Mouse (Mus musculus): ENCODE results near the gene Atg5.
A peak's percentile ranks its signal among the peaks of the same experiment; 100 is the strongest.
"Not testable (repeated sequence)": the region's sequence is repeated elsewhere in the genome, so short reads cannot be mapped to it uniquely, and the experiment has no call there.

The Atg5 gene

DNA sequence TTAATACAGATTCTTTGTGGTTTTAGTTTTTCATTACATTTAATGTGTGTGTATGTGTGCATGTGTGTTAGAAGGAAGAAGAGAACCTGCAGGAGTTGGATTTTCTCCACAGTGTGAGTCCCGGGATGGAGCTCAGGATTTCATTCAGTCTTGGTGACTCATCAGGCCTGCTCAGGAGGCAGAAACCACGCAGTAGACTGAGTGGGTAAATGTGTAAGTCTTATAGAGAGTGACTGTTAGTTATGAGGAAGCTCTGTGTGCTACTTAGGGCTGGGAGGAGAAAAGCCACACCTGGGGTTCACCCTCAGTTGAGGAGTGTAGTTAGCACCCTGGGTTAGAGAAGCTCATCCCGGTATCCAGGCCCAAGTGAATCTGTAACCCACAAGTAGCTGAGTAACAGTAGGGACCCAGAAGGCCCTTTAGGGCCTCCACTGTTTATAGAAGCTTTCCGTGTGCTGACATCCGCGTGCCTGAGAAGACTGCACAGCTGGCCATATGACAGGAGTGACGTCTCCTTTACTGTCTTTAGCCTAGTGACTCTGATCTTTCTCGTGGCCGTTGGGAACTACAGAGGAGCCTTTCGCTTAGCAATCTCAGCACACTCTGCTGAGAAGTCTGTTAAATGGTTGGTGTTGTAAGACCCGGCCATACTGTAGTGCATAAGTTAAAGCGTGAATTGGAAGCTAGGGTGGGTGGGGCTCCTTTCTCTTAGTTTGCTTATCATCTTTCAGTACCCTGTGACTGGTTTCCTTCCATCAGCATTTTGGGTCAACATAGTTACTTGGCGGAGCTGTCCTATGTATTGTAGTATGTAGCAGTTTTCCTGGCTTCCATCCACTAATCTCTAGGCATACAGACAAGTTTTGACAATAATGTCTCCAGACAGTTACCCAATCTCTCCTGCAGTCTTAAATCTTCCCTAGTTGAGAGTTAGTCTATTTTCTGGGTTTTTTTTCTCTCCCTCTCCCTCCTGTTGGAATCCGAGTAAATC, 48.4 kb downstream of the Atg5 start:
- peak; percentile 32 for DNase-seq

DNA sequence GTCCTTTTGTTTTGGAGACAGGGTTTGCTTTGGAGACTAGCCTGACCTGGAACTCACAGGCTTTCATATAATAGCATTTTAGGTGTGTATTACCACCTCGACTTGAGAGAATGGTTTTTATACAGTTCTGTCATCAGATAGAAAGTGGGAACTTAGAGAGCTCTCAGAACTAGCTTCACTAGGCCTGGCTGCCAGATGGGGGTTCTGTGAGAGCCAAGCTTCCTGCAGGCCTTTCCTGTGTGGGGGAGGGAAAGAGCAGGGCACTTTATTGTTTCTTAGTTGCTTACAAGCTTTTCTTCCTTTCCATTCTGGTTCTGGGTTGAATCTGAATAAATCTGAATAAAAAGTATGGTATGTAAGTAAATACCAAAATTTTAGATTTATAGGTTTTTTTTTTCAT, 54.0 kb downstream of the Atg5 start:
- DNase-seq = no peak

DNA sequence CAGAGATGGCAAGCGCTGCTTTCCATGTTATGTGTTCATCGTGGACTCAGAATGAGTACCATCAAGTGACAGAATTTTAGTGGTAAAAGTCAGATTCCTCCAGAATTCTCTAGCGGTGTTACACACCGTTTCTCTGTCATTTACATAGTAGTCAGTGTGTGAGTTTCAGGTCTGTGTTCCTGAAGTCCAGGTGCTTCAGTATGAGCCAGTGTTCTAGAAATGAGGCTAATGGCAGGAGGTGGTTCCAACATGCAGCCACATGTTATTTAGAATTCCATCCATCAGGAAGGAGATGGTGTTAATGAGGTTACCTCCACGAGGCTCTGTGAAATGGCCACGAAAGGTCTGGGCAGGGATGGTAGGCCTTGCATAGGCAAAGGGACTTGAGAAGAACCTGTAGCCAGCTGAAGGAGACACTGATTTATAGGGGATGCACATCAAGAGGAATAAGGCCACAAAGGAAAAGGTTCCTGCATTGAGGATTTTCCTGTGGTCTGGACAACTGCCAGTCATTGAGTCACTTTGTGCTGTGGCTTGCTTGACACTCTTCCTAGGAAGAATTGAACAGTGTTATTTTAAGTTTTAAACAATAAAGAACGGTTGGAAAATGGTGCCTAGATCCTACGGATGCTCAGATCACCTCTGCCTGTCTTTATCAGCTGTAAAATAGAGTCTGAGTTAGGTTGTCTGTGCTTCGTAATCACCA, 55.1 kb downstream of the Atg5 start:
- DNase-seq = no peak

DNA sequence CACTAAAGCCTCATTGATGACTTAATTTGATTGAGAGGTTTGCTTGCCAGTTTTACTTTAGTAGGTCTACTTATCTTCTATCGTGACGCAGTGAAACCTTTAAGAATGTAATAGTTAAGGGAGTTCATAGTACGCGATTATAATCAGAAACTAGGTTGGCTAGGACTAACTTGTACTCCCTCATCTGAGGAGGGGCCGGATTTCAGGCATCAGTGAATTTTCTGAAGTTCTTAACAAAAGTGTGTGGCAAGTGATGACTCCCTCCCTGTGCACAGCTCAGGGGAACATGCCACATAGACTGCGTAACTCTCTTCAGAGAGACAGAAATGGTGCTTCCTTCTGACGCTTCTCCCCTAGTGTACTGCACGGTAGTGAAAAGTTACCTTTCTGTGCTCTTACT, 55.7 kb downstream of the Atg5 start:
- DNase-seq = no peak

DNA sequence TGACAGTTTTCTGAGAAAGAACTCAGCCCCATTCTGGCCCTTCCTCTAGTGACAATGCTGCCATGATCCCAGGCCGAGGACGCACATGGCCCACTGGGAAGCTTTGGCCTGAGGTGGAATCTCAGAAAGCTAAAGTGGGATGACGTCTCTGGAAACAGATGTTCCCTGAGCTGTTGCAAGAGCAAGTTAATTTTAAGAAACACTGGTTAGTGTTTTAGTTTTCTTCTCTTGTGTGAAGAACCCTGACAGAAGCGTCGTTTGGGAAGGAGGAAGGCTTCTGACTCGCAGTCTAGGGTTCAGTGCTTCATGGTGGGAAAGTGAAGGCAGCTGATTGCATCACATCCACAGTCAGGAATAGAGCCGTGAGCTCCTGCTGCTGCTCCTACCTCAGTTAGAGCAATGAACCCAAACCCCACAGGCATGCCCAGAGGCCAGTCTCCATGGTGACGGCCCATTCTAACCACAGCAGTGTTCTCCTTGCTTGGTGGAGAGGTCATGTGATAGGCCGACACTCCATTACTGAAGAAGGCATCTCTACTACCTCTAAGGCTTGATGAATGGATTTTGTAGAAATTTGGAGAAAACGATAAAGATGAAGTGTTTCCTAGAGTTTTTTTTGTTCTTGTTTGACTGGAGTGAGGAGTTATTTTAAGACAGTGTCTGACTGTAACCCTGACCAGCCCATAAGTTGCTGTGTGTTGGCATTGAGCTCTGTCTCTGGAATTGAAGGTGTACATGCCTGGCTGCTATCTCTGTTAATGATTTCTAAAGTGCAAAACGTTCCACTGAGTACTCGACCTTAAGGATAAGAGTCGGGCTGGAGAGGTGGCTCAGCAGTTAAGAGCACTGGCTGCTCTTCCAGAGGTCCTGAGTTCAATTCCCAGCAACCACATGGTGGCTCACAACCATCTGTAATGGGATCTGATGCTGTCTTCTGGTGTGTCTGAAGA, 57.7 kb downstream of the Atg5 start:
- DNase-seq = no peak

DNA sequence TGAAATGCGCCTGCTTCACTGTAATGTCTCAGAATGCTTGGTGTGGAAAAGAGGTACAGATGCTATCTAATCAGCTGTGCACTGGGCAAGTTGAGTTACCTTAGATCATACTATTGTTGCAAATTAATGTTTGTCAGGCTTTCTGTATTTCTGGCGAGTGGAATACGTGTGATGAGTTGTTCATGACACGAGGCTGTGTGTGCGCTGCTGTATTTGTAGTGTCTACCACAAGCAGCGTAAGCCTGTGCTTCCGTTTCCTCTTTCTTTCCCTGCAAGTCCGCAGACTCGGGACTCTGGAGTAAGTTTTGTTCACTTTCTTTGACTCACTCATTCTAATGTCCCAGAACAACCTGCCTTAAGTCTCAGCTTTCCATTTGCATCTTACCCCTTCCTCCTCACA, 58.9 kb downstream of the Atg5 start:
- no peak for DNase-seq

DNA sequence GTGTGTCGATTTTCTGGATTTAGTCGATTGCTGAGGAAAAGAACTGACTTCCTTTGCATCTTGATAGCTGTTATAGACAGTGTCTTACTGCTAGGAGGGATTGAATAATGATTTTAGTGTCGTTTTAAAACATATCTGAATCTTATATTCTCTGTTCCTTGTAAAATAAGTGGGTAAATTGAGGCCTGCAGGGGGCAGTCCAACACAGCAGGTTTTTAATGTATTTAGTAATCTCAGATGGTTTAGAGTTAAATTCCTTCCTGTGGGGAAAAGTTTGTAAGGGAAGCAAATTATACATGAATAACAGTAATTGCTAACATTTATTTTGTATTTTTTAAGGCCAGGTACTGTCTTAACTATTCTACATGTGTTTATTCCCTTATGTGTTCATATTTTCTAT, 60.2 kb downstream of the Atg5 start:
- peak; percentile 33 for DNase-seq

DNA sequence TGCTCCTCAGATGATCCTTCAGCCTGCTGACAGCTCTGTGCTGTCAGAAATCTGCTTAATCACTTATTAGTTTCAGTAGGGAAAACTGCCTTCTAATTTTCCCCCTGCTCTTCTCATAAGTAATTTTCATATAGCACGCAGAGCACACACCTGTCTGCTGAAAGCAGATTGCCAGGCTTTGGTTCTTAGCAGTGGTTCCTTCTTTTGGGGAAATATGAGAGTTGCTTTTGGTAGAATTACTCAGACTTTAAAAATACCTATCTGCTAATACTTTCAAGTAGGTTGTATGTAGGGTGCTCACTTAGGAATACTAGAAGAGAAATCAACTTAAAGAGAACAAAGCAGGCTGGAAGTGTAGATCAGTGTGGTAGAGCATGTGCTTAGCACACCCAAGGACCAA, 62.6 kb downstream of the Atg5 start:
- no peak for DNase-seq

DNA sequence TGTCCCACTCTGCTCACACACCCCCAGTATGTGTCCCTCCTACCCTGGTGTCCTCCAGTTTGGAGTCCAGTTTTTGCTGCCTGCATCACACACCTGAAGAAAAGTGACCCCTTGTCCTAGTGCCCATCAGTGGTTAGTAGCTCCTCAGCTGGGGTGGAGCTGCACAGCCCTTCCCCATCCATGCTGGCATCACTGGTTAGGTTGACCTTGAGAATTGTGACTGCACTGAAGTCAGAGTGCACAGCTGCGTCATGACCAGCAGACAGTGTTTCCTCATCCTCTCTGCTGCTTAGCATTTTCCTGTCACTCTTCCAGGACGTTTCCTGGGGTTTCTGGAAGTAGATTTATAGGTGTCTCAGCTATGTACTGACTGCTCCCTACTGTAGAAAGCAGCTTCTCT, 63.3 kb downstream of the Atg5 start:
- no peak for DNase-seq

DNA sequence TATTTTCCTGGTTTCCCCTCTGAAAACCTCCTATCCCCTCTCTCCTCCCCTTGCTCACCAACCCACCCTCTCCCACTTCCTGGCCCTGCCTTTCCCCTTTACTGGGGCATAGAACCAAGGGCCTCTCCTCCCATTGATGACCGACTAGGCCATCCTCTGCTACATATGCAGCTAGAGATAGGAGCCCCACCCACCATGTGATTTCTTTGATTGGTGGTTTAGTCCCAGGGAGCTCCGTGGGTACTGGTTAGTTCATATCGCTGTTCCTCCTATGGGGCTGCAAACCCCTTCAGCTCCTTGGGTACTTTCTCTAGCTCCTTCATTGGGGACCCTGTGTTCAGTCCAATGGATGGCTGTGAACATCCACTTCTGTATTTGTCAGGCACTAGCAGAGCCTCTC, 64.5 kb downstream of the Atg5 start:
- DNase-seq = not testable (repeated sequence)

DNA sequence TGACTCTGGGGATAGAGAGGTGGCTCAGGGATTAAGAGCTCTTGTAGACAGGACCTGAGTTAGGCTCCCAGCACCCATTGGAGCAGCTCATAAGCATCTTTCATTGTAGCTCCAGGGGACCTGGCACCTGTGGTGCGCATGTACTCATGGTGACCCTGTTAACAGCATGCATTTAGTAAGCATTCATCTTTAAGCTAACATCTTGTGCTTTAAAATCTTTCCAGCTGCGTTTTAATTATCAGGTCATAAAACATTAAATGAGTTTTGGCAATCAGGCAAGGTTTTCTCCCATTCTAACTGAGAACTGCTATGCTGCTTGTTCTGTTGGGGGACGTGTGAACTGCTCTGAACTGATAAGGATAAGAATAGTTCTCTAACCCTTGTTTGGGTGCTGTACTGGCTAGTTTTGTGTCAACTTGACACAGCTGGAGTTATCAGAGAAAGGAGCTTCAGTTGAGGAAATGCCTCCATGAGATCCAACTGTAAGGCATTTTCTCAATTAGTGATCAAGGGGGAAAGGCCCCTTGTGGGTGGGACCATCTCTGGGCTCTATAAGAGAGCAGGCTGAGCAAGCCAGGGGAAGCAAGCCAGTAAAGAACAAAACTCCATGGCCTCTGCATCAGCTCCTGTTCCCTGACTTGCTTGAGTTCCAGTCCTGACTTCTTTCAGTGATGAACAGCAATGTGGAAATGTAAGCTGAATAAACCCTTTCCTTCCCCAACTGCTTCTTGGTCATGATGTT, 68.7 kb downstream of the Atg5 start:
- DNase-seq = not testable (repeated sequence)

DNA sequence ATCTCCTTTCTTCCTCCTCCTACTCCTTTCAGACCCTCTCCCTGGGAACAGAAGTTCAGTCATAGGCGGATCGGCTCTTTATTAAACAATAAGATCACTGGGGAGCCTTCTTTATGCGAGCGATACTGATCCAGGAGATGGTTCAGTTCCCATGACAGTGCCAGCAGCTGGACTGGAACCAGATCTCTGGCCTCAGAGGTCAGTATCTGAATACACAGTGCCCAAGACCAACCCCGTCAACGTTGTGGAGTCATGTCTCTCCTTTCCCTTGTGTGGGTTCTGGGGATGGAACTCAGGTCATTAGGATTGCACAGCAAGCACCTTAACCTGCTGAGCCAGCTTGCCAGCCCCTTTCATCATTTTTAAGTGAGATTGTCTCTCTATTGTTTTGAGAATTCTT, 70.4 kb downstream of the Atg5 start:
- no peak for DNase-seq

DNA sequence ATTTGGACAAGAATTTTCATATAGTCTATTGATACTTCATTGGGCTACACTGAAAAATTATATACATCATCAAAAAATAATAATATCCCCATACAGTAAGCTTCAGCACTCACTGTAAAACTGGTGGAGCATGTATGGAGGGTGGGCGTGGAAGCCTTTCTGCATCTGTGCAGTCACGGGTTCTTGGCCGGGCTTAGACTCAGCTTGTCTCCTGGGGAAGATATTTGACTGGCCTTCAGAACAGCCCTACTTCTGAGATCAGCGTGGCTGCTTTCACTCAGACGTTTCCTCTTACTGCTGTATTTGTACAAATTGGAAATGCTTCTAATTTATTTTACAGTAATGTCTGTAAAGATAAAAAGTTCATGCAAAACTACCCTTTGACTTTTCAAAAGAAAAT, 71.2 kb downstream of the Atg5 start:
- no peak for DNase-seq

DNA sequence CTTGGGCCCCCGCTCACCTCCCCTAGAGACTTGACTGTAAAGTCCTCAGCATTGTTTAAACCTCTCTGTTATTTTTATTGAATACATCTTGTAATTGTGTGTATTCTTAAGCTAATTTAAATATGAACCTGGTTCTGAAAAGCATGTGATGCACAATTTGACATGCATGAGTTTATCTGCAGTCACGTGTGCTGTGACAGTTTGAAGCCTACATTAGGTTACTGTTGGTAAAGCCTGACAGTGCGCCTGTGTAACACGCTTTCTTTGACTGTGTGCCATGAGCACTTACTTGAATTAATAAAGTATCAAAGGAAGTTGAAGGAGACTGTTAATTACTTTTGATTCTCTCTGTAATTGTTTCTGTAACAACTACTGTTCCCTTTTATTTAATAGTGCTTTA, 72.8 kb downstream of the Atg5 start:
- DNase-seq = no peak

DNA sequence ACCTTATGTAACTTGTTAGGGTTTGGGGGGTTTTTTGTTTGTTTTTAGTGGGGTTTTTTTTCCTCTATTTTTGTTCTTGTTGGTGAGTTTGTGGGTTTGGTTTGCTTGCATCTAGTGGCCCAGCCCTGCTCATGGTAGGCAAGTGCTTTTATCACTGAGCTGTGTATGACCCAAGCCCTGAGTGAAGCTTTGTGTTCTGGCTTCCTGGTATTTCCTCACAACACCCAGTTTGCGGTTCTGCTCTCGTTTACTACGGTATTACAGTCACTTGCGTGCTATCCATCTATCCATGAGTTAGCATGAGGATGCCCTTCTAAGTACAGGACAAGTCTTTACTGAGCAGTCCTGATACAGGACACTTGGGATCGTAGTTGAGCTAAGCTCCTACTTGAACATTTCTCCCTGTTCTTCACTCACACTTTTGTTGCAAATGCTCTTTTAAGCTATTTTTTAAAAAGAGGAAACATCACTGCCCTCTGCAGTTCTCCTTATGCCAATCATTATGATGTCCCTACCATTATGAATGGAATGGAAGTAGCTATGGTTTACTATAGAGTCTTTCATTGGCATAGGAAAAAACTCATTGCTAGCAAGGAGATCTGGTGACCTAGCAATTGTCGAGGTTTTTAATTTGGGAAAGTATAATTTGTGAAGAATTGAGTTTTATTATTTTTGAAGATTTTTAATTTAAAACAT, 73.8 kb downstream of the Atg5 start:
- no peak for DNase-seq

DNA sequence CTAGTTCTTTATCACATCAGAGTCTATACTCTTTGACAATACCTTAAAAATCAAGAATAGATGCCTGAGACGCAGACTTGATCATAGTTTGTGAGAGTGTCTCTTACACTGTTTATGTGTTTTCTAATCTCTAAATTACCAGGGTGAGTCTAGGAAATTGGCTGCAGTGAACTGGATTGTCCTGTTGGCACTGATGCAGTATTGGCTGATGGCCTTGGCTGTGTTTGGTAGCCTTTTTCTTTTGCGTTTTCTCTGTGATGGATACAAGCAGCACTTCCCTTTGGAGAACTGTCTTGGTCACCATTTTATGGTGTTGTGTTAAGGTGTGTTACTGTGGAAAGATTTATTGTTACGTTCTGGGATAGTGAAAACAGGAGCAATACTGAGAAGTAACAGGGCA, 75.2 kb downstream of the Atg5 start:
- DNase-seq = no peak

DNA sequence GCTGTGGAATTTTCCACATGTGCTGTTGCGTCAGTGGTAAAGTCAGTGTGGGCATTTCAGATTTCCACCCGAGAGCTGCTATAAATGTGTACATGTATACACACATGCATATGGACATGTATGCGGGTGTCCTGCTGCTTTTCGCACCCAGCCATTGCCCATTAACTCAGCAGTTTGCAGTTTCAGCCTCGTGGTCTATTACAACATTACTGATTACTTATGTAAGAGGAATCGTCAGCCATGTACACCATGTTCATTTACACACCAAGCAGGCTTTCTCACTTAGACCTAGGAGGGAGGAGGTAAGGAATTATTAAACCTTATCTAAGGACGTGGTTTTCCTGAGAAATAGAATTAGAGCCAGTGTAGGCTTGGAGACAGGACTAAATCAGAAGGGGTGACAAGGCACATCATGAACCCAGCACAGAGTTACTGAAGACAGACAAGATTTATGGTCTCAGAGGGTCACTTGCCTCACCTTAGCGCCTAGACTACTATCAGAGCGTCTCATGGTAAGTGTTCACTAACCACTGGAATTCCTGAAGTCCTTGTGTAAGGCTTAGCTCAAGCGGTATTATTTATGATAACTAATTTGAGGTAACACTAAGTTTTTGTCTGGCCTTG, 79.5 kb downstream of the Atg5 start:
- DNase-seq = no peak

DNA sequence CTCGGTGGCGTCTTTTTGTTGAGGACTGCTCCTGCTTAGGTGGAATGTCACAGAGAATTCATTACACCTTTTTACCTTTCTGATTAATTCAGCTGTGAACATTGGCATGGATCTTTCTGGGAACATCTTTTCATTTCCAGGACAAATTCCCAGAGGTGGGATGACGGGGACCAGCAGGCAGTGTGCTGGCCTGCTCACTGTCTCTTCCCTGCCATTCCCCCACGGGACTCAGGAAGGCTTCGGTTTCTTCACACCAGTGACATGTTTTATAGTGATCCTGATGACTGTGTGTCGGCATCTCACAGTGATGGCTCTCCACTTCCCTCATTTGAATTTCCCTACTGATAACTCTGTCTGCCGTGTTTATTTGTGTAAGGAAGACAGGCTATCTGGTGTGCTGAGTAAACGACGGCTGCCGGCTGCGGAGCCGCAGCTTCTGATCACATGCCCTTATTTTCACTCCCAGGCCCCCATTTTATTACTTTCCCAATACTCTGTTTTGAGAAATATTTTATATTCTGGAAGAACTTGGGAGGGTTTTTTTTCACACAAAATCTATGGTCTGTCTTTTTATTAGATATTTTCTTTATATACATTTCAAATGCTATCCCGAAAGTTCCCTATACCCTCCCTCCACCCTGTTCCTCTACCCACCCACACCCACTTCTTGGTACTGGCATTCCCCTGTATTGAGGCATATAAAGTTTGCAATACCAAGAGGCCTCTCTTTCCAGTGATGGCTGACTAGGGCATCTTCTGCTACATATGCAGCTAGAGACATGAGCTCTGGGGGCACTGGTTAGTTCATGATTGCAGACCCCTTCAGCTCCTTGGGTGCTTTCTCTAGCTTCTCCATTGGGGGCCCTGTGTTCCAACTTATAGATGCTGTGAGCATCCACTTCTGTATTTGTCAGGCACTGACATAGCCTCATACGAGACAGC, 80.6 kb downstream of the Atg5 start:
- DNase-seq = no peak

DNA sequence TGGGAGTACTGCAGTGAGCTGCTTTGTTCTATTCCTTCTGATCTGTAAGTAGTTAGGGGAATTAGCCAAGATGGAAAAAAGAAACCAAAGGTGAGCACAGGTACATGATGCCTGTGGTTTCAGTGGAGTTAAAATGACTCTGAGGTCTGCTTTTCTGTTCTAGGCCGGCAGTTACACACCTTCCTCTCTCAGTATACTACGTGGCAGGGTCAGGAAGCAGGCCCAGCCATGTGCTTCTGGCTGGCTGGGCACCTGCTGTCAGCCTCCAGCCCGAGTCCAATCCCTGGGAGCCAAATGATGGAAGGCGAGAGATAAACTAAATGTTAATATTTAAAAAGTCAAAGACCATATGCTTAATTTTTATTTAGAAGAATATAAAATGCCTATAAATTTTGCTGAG, 85.3 kb downstream of the Atg5 start:
- DNase-seq = no peak

DNA sequence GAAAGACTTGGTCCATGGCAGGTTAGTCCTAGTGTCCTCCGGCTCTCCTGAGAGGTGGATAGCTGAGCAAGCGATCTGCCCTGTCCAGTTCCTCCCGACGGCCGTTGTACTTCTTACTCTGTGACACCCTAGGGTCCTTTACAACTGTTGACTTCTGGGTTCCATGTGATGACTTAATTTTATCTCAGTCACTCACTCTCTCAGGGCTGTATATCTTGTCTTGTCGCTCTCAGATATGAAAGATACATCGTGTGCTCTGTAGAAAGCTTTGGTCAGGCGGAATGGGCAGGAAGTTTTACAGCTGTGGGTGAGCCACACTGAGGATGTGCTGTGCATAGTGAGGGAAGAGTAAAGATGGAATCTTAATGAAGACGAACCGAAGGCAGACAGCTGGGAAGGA, 86.2 kb downstream of the Atg5 start:
- DNase-seq = no peak

Measured in right cerebral cortex, adult 18-20 months (tissue).